Mouse (Mus musculus): ENCODE data around the gene Cenpf. TPM values are rescaled to one million over a fixed set of nuclear protein-coding genes. Genes with fewer than 3 reads are reported as not detected.

Gene Cenpf
- polyA plus RNA-seq, 1 experiment from 2014 or later: 73.0 TPM

DNA sequence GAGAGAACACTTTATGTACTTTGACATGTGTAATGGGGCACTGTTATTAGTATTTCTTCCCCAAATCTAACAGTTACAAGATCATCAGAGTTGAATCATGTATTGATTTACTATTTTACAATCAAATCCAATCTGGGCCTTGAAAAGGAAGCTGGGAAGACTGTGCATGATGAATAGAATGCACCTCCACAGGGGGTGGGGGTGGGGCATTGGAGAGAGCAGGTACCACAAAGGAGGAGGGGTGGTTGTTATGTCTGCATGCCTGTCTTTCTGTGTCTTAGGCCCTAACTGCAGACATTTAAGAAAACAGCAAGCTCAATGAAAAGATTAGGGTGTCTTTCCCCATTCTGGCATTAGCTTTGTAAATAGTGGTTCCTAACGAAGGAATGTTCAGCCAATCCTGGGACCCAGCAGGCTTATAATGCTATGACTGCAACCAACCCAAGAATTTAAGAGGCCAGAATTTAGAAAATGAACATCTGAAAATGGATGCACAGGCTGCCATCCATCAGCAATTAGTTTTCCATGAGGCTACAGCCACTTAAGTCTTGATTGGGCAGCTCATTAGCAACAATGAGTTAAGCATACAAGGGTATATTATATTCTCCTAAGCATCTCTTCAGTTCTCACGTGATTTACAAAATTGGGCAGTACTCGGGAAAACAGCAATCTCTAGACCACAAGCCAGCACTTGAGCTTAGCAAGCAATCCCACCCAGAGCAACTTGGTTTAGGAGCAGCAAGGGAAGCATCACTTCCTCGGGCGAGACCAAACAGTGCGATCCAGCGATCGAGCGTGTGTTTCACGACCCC, 23.6 kb downstream of the Cenpf start:
- Histone ChIP-seq H3K4me3 (no peak overlapping the region), H3K27me3 (replicated peaks) (no peaks in the 10 kb centered on the region), H3K9ac (no peak overlapping the region), H3K4me1 (replicated peaks) (no peaks in the 10 kb centered on the region), H3K36me3 (peaks cover 54% of the 10 kb centered on the region), H3K4me2 (no peak overlapping the region), H3K9me3 (replicated peaks) (no peaks in the 10 kb centered on the region), H3K27ac (ENCODE audit: poor library complexity, severe bottlenecking) (no peak overlapping the region)
- 93% methylated on average over 10 of the region's 10 CpGs for WGBS
- no peak for ATAC-seq (ENCODE audit: insufficient number of reproducible peaks, low FRiP score)

DNA sequence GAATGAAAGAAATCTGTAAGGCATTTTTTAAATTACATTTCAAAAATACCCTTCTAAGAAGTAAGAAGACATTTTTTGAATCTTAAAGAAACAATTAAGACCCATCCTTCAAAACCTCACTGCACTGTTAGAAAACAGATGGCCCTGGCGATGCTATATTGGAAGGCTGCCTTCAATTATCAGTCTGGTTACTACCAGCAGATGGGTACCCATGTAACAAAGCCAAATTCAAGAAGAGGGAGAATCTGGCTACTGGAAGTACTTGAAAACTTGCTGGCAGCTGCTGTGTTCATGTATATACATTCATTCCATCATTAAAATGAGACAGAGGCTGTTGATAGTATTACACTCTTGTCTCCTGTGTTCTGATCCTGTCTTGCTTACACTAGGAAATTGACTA, 24.4 kb downstream of the Cenpf start:
- Histone ChIP-seq H3K27ac (ENCODE audit: poor library complexity, severe bottlenecking) (no peak overlapping the region), H3K4me1 (replicated peaks) (no peaks in the 10 kb centered on the region), H3K9ac (no peak overlapping the region), H3K4me2 (no peak overlapping the region), H3K36me3 (peaks cover 55% of the 10 kb centered on the region), H3K27me3 (replicated peaks) (no peaks in the 10 kb centered on the region), H3K9me3 (replicated peaks) (no peaks in the 10 kb centered on the region), H3K4me3 (no peak overlapping the region)
- WGBS: 81% methylated on average over 1 of the region's 1 CpGs
- ATAC-seq (ENCODE audit: insufficient number of reproducible peaks, low FRiP score): no peak

DNA sequence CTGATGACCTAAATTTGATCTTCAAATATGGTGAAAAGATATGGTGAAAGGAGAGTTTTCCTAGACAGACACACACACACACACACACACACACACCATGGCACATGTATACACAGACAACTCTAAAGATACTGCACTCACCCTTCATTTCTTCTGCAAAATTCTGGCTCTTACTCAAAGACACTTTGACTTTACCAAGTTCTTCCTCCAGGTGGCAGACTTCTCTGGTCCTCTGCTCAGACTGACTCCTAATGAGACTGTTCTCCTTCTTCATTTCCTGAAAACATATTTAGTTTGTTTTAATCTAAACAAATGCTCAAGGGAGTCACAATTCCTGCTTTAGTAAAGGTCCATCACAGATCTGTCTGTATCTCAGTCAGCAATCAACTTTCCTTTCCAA, 26.0 kb downstream of the Cenpf start:
- no peak for ATAC-seq (ENCODE audit: insufficient number of reproducible peaks, low FRiP score)
- Histone ChIP-seq H3K9me3 (replicated peaks) (no peaks in the 10 kb centered on the region), H3K4me3 (no peak overlapping the region), H3K4me1 (replicated peaks) (no peaks in the 10 kb centered on the region), H3K9ac (no peak overlapping the region), H3K4me2 (no peak overlapping the region), H3K27me3 (replicated peaks) (no peaks in the 10 kb centered on the region), H3K27ac (ENCODE audit: poor library complexity, severe bottlenecking) (no peak overlapping the region), H3K36me3 (peaks cover 59% of the 10 kb centered on the region)

DNA sequence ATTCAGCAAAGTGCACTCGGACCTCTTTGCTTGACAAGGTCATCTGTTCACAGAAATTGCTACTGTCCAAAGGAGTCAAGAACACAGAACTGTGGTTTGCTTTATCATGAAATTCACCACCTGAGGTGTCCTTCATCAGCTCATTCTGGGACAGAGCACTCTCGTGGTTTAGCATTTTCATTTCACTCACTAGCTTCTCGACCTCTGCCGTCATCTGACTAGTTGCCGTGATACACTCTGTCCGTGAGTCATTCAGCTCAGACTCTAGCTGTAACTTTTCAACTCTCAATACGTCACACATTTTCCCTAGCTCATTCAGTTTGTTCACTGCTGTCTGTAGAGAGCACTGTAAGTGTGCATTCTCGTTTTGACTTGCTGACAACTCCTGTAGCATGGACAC, 30.5 kb downstream of the Cenpf start:
- peaks cover 64% of the 10 kb centered on the region for H3K36me3 ChIP-seq
- no peak overlapping the region for H3K4me2 ChIP-seq

DNA sequence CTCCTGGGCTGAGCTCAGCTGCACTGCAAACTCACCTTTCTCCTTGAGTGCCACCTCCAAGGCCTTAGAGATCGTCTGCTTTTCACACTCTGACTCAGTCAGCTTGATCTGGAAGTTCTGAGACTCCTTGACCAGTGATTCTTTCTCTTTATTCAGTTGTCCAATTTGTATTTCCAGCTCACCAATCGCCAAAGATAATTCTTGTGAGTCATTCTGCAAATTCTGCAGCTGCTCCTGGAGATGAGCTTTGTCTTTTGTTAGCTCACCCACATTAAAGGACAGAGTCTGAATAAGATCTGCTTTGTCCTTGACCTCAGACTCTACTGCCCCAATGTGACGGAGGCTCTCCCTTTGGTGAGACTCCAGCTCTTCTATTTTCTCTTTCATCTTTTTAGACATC, 34.1 kb downstream of the Cenpf start:
- 91% methylated on average over 3 of the region's 3 CpGs for WGBS
- Histone ChIP-seq H3K4me2 (no peak overlapping the region), H3K27me3 (replicated peaks) (no peaks in the 10 kb centered on the region), H3K4me1 (replicated peaks) (0 out of 2 replicates have a peak, but pooled peaks cover 2% of the 10 kb centered on the region), H3K36me3 (peaks cover 71% of the 10 kb centered on the region), H3K9me3 (replicated peaks) (no peaks in the 10 kb centered on the region), H3K9ac (no peak overlapping the region), H3K4me3 (no peak overlapping the region), H3K27ac (ENCODE audit: poor library complexity, severe bottlenecking) (no peak overlapping the region)
- no peak for ATAC-seq (ENCODE audit: insufficient number of reproducible peaks, low FRiP score)

More for the DNA sequence above, 30.5 kb downstream of the Cenpf start:
- H3K27ac ChIP-seq (ENCODE audit: poor library complexity, severe bottlenecking): no peak overlapping the region
- no peak overlapping the region for H3K9ac ChIP-seq
- H3K4me1 ChIP-seq (replicated peaks): no peaks in the 10 kb centered on the region
- no peak for ATAC-seq (ENCODE audit: insufficient number of reproducible peaks, low FRiP score)
- no peak overlapping the region for H3K4me3 ChIP-seq
- no peaks in the 10 kb centered on the region for H3K27me3 ChIP-seq (replicated peaks)
- no peaks in the 10 kb centered on the region for H3K9me3 ChIP-seq (replicated peaks)
- WGBS: 76% methylated on average over 8 of the region's 8 CpGs

DNA sequence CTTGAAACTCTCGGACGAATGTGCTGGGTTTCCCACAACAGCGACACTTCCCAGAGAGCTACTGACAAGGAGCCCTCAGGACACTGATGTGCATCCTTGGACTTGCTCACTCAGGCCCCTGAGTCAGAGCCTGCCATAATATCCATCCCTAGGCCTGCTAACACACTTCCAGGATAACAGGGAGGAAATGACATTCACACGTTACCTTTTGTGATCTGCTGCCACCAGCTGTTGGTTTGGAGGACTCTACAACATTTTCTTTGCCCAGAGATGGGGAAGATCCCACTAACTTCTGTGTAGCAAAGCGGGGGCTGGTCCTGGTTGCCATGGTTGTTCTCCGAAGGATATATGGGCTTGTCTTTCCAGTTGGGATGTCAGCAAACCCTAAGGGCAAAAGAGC, 41.3 kb downstream of the Cenpf start:
- Histone ChIP-seq H3K36me3 (peaks cover 80% of the 10 kb centered on the region), H3K27ac (ENCODE audit: poor library complexity, severe bottlenecking) (no peak overlapping the region)

DNA sequence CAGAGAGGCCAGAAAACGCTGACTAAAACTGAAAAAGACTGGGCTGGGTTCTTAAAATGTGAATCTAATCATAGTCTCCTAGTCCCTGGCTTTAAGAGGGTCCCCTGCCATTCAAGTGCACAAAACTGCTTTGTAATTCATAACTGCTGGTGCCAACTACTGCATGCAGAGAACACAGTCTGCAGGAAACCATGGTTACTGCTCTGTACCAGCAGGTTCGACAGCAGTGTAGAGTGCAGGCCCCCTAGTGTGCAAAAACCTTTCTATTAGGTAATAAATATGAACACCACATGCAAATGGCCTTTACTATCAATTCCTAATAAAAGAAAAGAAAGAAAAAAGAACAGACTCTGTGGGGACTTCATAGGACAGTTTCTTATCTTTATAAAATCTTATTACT, 42.5 kb downstream of the Cenpf start:
- WGBS: 79% methylated on average over 2 of the region's 2 CpGs
- ATAC-seq (ENCODE audit: insufficient number of reproducible peaks, low FRiP score): no peak
- Histone ChIP-seq H3K9me3 (replicated peaks) (no peaks in the 10 kb centered on the region), H3K27ac (ENCODE audit: poor library complexity, severe bottlenecking) (no peak overlapping the region), H3K27me3 (replicated peaks) (no peaks in the 10 kb centered on the region), H3K4me3 (no peak overlapping the region), H3K9ac (no peak overlapping the region), H3K36me3 (peaks cover 83% of the 10 kb centered on the region), H3K4me2 (no peak overlapping the region), H3K4me1 (replicated peaks) (0 out of 2 replicates have a peak, but pooled peaks cover 1% of the 10 kb centered on the region)

More for the DNA sequence above, 41.3 kb downstream of the Cenpf start:
- H3K4me1 ChIP-seq (replicated peaks): 0 out of 2 replicates have a peak, but pooled peaks cover 2% of the 10 kb centered on the region
- H3K4me2 ChIP-seq: no peak overlapping the region
- no peaks in the 10 kb centered on the region for H3K9me3 ChIP-seq (replicated peaks)
- no peak overlapping the region for H3K9ac ChIP-seq
- WGBS: 85% methylated on average over 6 of the region's 6 CpGs
- no peaks in the 10 kb centered on the region for H3K27me3 ChIP-seq (replicated peaks)
- no peak overlapping the region for H3K4me3 ChIP-seq
- no peak for ATAC-seq (ENCODE audit: insufficient number of reproducible peaks, low FRiP score)

DNA sequence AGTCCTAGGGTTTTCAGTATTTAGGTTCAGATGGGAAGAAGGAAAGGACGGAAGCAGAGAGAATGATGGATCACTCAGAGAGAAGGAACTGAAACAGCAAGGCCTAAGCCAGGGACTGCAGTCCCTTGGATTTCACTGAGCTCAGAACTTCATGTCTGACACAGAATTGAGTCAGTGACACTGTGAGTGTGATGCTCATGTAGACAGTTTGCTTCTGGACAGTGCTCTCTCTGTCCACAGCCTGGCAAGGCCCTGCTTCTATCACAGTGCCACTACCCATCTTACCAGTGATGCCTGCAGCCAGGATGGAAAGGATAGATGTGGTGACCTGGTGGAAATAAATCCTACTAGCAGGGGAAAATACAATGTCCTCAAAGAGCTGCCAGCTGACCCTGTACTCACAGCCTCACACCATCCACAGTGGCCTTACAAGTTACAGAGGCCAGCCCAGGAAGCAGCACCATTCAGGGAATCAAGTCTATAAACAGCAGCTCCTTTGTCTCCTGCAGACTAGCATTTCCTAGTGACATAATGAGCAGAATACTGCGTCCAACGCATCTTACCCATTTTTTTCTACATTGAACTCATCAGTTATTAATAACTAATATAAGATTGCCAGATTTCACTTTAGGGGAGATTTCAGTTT, 43.1 kb downstream of the Cenpf start:
- Histone ChIP-seq H3K27me3 (replicated peaks) (no peaks in the 10 kb centered on the region), H3K4me3 (no peak overlapping the region), H3K27ac (ENCODE audit: poor library complexity, severe bottlenecking) (no peak overlapping the region), H3K4me1 (replicated peaks) (no peaks in the 10 kb centered on the region), H3K9ac (no peak overlapping the region), H3K36me3 (peaks cover 83% of the 10 kb centered on the region), H3K9me3 (replicated peaks) (no peaks in the 10 kb centered on the region), H3K4me2 (no peak overlapping the region)
- WGBS: 81% methylated on average over 3 of the region's 3 CpGs
- ATAC-seq (ENCODE audit: insufficient number of reproducible peaks, low FRiP score): no peak

DNA sequence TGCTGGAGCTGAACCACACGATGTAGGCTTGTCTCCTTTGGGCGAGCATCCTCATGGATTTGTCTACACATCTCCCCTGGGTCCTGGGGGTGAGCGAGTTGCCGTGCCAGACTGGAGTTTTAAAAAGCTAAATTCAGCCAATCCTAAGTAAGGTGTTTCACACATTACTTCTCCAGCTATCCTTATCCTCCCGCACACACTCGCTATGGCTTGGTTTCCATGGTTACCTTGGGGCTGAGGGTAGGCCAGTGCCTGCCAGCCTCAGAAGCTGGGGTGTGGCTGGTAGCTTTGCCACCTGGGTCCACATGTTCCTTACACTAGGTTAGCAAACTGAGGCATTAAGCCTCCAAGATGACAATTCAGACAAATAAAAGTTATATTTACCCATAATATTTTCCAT, 48.3 kb downstream of the Cenpf start:
- Histone ChIP-seq H3K4me1 (replicated peaks) (no peaks in the 10 kb centered on the region), H3K9me3 (replicated peaks) (no peaks in the 10 kb centered on the region), H3K4me3 (no peak overlapping the region), H3K36me3 (peaks cover 36% of the 10 kb centered on the region), H3K4me2 (no peak overlapping the region), H3K9ac (no peak overlapping the region), H3K27ac (ENCODE audit: poor library complexity, severe bottlenecking) (no peak overlapping the region), H3K27me3 (replicated peaks) (no peaks in the 10 kb centered on the region)
- 81% methylated on average over 6 of the region's 6 CpGs for WGBS
- ATAC-seq (ENCODE audit: insufficient number of reproducible peaks, low FRiP score): no peak

DNA sequence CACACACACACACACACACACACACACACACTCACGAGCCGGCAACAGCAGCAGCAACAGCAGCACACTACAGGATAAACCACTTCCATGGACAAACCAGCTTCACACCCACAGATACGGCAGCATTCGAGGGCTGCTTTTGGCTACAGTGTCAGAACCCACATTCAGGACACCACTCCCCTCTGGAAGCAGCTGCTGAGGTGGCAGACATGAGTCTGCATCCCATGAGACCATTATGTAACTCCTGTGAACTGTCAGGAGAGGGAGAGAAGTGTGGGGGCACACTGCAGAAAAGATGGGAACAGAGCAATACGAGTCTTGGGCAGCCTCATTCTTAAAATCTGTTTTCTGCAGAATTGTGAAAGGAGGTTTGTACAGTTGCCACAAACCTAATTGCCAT, 54.1 kb downstream of the Cenpf start:
- H3K4me1 ChIP-seq (replicated peaks): no peaks in the 10 kb centered on the region
- 58% methylated on average over 5 of the region's 5 CpGs for WGBS
- ATAC-seq (ENCODE audit: insufficient number of reproducible peaks, low FRiP score): no peak

DNA sequence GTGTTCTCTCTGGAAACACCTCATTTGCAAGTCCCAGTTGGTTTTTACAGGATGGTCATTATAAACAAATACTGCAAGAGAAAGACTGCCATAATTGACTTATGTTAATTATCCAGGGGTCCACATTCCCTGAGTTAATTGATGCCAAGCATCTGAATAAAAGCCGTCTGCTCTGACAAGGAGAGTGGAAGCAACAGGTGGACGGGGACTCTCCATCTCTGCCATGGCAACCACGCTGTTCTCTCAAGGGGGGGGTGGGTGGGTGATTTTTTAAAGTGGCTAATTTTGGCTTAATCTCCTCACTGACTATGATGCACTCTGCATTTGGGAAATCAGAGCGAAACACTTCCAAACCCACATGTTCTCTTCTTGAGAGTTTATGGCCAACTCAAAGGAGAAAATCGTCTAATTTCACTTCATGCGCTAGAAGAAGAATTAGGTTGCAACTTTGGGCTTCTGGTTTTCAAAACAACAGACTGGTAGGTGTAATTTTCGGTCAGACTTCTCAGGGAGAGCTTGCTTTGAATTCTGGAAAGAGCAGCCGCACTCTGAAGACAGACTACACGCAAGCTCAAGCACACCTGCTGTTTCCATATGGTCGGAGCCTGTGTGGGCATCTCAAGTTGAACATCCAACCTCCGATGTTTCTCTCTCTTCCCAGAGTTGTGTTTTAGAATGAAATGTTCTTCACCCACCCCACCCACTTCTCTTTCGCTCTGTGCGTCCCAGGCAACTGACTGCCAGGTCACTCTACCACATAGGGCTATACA, 55.8 kb downstream of the Cenpf start:
- H3K4me2 ChIP-seq: no peak overlapping the region
- ATAC-seq (ENCODE audit: insufficient number of reproducible peaks, low FRiP score): no peak

More for the DNA sequence above, 54.1 kb downstream of the Cenpf start:
- Histone ChIP-seq H3K9me3 (replicated peaks) (no peaks in the 10 kb centered on the region), H3K4me2 (no peak overlapping the region), H3K4me3 (no peak overlapping the region), H3K27ac (ENCODE audit: poor library complexity, severe bottlenecking) (no peak overlapping the region), H3K27me3 (replicated peaks) (no peaks in the 10 kb centered on the region), H3K9ac (no peak overlapping the region), H3K36me3 (no peaks in the 10 kb centered on the region)

More for the DNA sequence above, 55.8 kb downstream of the Cenpf start:
- 85% methylated on average over 13 of the region's 13 CpGs for WGBS
- Histone ChIP-seq H3K36me3 (no peaks in the 10 kb centered on the region), H3K27me3 (replicated peaks) (no peaks in the 10 kb centered on the region), H3K4me1 (replicated peaks) (no peaks in the 10 kb centered on the region), H3K4me3 (no peak overlapping the region), H3K9ac (no peak overlapping the region), H3K9me3 (replicated peaks) (no peaks in the 10 kb centered on the region), H3K27ac (ENCODE audit: poor library complexity, severe bottlenecking) (no peak overlapping the region)

Measured in heart, embryonic 12.5 days (tissue).